Comparison of ENCODE assay signal across 8 mouse cellular contexts in genomic region chr13:68569589-68570336, GRCm38 (mm10). TPM values are rescaled to one million over a fixed set of nuclear protein-coding genes. Genes with fewer than 3 reads are reported as not detected.
DNase-seq lines count a peak whose midpoint lies in the region; ATAC-seq and TF ChIP-seq lines count a peak whose summit lies in the region.

No protein-coding gene starts in this region.

- no peak overlapping the region for H3K27ac ChIP-seq in liver, adult 2 months (replicated peaks; ENCODE audit: insufficient read depth, low read depth, low read length)
- no peak overlapping the region for H3K27ac ChIP-seq in liver, embryonic 12.5 days
- no peak overlapping the region for H3K27ac ChIP-seq in embryonic facial prominence, embryonic 11.5 days (replicated peaks; ENCODE audit: low read depth, low read length)
- H3K27ac ChIP-seq in hindbrain, embryonic 13.5 days = no peak overlapping the region
- H3K27ac ChIP-seq in small intestine, adult 2 months (ENCODE audit: insufficient read depth, low read depth, low read length) = no peak overlapping the region

- 67% methylated on average over 17 of the region's 17 CpGs for WGBS in liver, adult 2 months
- 73% methylated on average over 17 of the region's 17 CpGs for WGBS in liver, embryonic 12.5 days (ENCODE audit: insufficient replicate concordance)
- WGBS in embryonic facial prominence, embryonic 11.5 days = 74% methylated on average over 17 of the region's 17 CpGs
- 74% methylated on average over 17 of the region's 17 CpGs for WGBS in hindbrain, embryonic 13.5 days
- 59% methylated on average over 17 of the region's 17 CpGs for whole genome bisulfite sequencing in small intestine, adult 2 months

- H3K27me3 ChIP-seq in liver, adult 2 months (ENCODE audit: control insufficient read depth, insufficient read depth, low read length) = no peaks in the 10 kb centered on the region
- H3K27me3 ChIP-seq in liver, embryonic 12.5 days (replicated peaks) = no peaks in the 10 kb centered on the region
- H3K27me3 ChIP-seq in embryonic facial prominence, embryonic 11.5 days (ENCODE audit: control insufficient read depth, insufficient read depth, low read length) = no peaks in the 10 kb centered on the region
- H3K27me3 ChIP-seq in hindbrain, embryonic 13.5 days = no peaks in the 10 kb centered on the region
- no peaks in the 10 kb centered on the region for H3K27me3 ChIP-seq in small intestine, adult 2 months (ENCODE audit: control insufficient read depth, insufficient read depth, low read length)

- no peaks in the 10 kb centered on the region for H3K4me1 ChIP-seq in liver, adult 2 months (ENCODE audit: control insufficient read depth, insufficient read depth, low read length)
- no peaks in the 10 kb centered on the region for H3K4me1 ChIP-seq in liver, embryonic 12.5 days
- no peaks in the 10 kb centered on the region for H3K4me1 ChIP-seq in embryonic facial prominence, embryonic 11.5 days (ENCODE audit: control insufficient read depth, insufficient read depth, low read length)
- H3K4me1 ChIP-seq in hindbrain, embryonic 13.5 days (replicated peaks) = no peaks in the 10 kb centered on the region
- no peaks in the 10 kb centered on the region; the same call in 1 of the 2 replicates for H3K4me1 ChIP-seq in small intestine, adult 2 months (ENCODE audit: control insufficient read depth, insufficient read depth, insufficient read length, low read length)

- ATAC-seq in liver, embryonic 12.5 days = no peak
- no peak for ATAC-seq in embryonic facial prominence, embryonic 11.5 days (replicated peaks; ENCODE audit: insufficient number of reproducible peaks, low FRiP score, low TSS enrichment, low read depth)
- peak; percentile 70; the same call in 1 of the 2 replicates for ATAC-seq in hindbrain, embryonic 13.5 days (ENCODE audit: low FRiP score)

- peaks cover 23% of the 10 kb centered on the region; the same call in 1 of the 2 replicates for H3K36me3 ChIP-seq in liver, adult 2 months (ENCODE audit: control insufficient read depth, insufficient read depth, low read length)
- peaks cover 97% of the 10 kb centered on the region for H3K36me3 ChIP-seq in liver, embryonic 12.5 days
- H3K36me3 ChIP-seq in embryonic facial prominence, embryonic 11.5 days (replicated peaks; ENCODE audit: control insufficient read depth, insufficient read depth, low read depth, low read length) = peaks cover 7% of the 10 kb centered on the region
- H3K36me3 ChIP-seq in hindbrain, embryonic 13.5 days = peaks cover 69% of the 10 kb centered on the region
- H3K36me3 ChIP-seq in small intestine, adult 2 months (ENCODE audit: control insufficient read depth, insufficient read depth, low read length) = peaks cover 36% of the 10 kb centered on the region

- H3K9me3 ChIP-seq in liver, embryonic 12.5 days (replicated peaks) = no peaks in the 10 kb centered on the region
- no peaks in the 10 kb centered on the region for H3K9me3 ChIP-seq in embryonic facial prominence, embryonic 11.5 days (replicated peaks; ENCODE audit: control insufficient read depth, low read length)
- H3K9me3 ChIP-seq in hindbrain, embryonic 13.5 days = no peaks in the 10 kb centered on the region

- TF ChIP-seq CTCF in liver, adult 2 months (IDR thresholded peaks at IDR 0.05; ENCODE audit: low read depth, low read length) = peak; percentile 55
- TF ChIP-seq CTCF in small intestine, adult 2 months (IDR thresholded peaks at IDR 0.05; ENCODE audit: extremely low read depth, insufficient read length, insufficient replicate concordance, low read depth, low read length) = peak; percentile 65; the same call in 1 of the 2 replicates

- no peak overlapping the region for H3K4me2 ChIP-seq in liver, embryonic 12.5 days
- H3K4me2 ChIP-seq in embryonic facial prominence, embryonic 11.5 days (ENCODE audit: low read depth, low read length) = no peak overlapping the region
- no peak overlapping the region for H3K4me2 ChIP-seq in hindbrain, embryonic 13.5 days

- DNase-seq in liver, adult 2 months (ENCODE audit: extremely low read depth, low read depth, low spot score) = peak; percentile 52
- peak; percentile 62 for DNase-seq in adrenal gland, postnatal 14 days
- peak; percentile 77 for DNase-seq in embryonic facial prominence, embryonic 11.5 days (ENCODE audit: low spot score)
- peak; percentile 63 to 68 for DNase-seq in layer of hippocampus, postnatal 36 days
- DNase-seq in mesoderm, embryonic 11.5 days (ENCODE audit: low read depth, low spot score) = peak; percentile 65

- no peak for TF ChIP-seq POLR2A in liver, adult 2 months (IDR thresholded peaks at IDR 0.05; ENCODE audit: extremely low read depth, insufficient read depth, low read length)
- no peak for TF ChIP-seq POLR2A in small intestine, adult 2 months (IDR thresholded peaks at IDR 0.05; ENCODE audit: low read depth, low read length)

- no peak overlapping the region for H3K9ac ChIP-seq in liver, adult 2 months (ENCODE audit: low read depth, low read length)
- no peak overlapping the region for H3K9ac ChIP-seq in liver, embryonic 12.5 days
- H3K9ac ChIP-seq in embryonic facial prominence, embryonic 11.5 days (replicated peaks; ENCODE audit: low read length) = no peak overlapping the region
- H3K9ac ChIP-seq in hindbrain, embryonic 13.5 days = no peak overlapping the region

- no peak overlapping the region for H3K4me3 ChIP-seq in liver, adult 2 months (ENCODE audit: insufficient read depth, low read depth, low read length)
- no peak overlapping the region for H3K4me3 ChIP-seq in liver, embryonic 12.5 days
- no peak overlapping the region for H3K4me3 ChIP-seq in embryonic facial prominence, embryonic 11.5 days (ENCODE audit: low read depth, low read length)
- H3K4me3 ChIP-seq in hindbrain, embryonic 13.5 days = no peak overlapping the region
- H3K4me3 ChIP-seq in small intestine, adult 2 months (ENCODE audit: low read depth, low read length) = no peak overlapping the region

- H3K79me2 ChIP-seq in liver, adult 2 months (ENCODE audit: control insufficient read depth, insufficient read depth, low read length) = no peaks in the 10 kb centered on the region

RNA-seq across cellular contexts. Expression of gene Mtrr, which starts 12.2 kb away (rescaled TPM):
- 6.8 and 7.0 TPM in 2 replicates for total RNA-seq in liver, adult 2 months (2014; rRNA removed)
- polyA plus RNA-seq in liver, adult 2 months (2012; rRNA removed) = 4.8 and 5.1 TPM in 2 replicates
- polyA plus RNA-seq in liver, embryonic 12.5 days (2016; fragmentation: Nextera tagmentation; extraction: Ambion mirVana) = 23.9 and 24.2 TPM in 2 replicates
- total RNA-seq in adrenal gland, postnatal 14 days (2021) = 18.6 and 22.5 TPM in 2 replicates
- polyA plus RNA-seq in embryonic facial prominence, embryonic 11.5 days (2014; fragmentation: Nextera tagmentation; extraction: Ambion mirVana) = 16.5 and 18.0 TPM in 2 replicates
- 12.8 and 12.9 TPM in 2 replicates for polyA plus RNA-seq in hindbrain, embryonic 13.5 days (2015; fragmentation: Nextera tagmentation; extraction: Ambion mirVana)
- total RNA-seq in layer of hippocampus, postnatal 36 days (2021) = 10 to 100 TPM; 28.0 to 29.9 TPM
- polyA plus RNA-seq in small intestine, adult 2 months (2012; rRNA removed) = 1.3 and 2.2 TPM in 2 replicates

RNA-seq across cellular contexts. Expression of gene Fastkd3, which starts 12.3 kb away (rescaled TPM):
- 3.2 and 3.9 TPM in 2 replicates for total RNA-seq in liver, adult 2 months (2014; rRNA removed)
- 7.1 and 7.4 TPM in 2 replicates for polyA plus RNA-seq in liver, adult 2 months (2012; rRNA removed)
- polyA plus RNA-seq in liver, embryonic 12.5 days (2016; fragmentation: Nextera tagmentation; extraction: Ambion mirVana) = 22.6 and 22.7 TPM in 2 replicates
- total RNA-seq in adrenal gland, postnatal 14 days (2021) = 17.2 and 22.1 TPM in 2 replicates
- polyA plus RNA-seq in embryonic facial prominence, embryonic 11.5 days (2014; fragmentation: Nextera tagmentation; extraction: Ambion mirVana) = 42.8 and 44.7 TPM in 2 replicates
- polyA plus RNA-seq in hindbrain, embryonic 13.5 days (2015; fragmentation: Nextera tagmentation; extraction: Ambion mirVana) = 22.7 and 25.9 TPM in 2 replicates
- total RNA-seq in layer of hippocampus, postnatal 36 days (2021) = 10 to 100 TPM; 18.6 to 20.1 TPM
- polyA plus RNA-seq in small intestine, adult 2 months (2012; rRNA removed) = 2.2 and 3.3 TPM in 2 replicates

RNA-seq across cellular contexts. Expression of gene 1700001L19Rik, which starts 27.5 kb away (rescaled TPM):
- not detected in 2 replicates for total RNA-seq in liver, adult 2 months (2014; rRNA removed)
- not detected in 2 replicates for polyA plus RNA-seq in liver, adult 2 months (2012; rRNA removed)
- not detected in 2 replicates for polyA plus RNA-seq in liver, embryonic 12.5 days (2016; fragmentation: Nextera tagmentation; extraction: Ambion mirVana)
- total RNA-seq in adrenal gland, postnatal 14 days (2021) = 0.52 TPM in 1 of 2 replicates, not detected in the other
- 0.67 and 0.86 TPM in 2 replicates for polyA plus RNA-seq in embryonic facial prominence, embryonic 11.5 days (2014; fragmentation: Nextera tagmentation; extraction: Ambion mirVana)
- 3.4 and 3.5 TPM in 2 replicates for polyA plus RNA-seq in hindbrain, embryonic 13.5 days (2015; fragmentation: Nextera tagmentation; extraction: Ambion mirVana)
- 10 to 100 TPM; 13.4 to 15.3 TPM for total RNA-seq in layer of hippocampus, postnatal 36 days (2021)
- polyA plus RNA-seq in small intestine, adult 2 months (2012; rRNA removed) = not detected in 2 replicates
